Mouse (Mus musculus): ENCODE measurements around the gene Klhl33. TPM values are rescaled to one million over a fixed set of nuclear protein-coding genes. Genes with fewer than 3 reads are reported as not detected.
"Not testable (repeated sequence)": the region's sequence is repeated elsewhere in the genome, so short reads cannot be mapped to it uniquely, and the experiment has no call there.

The Klhl33 gene
- polyA plus RNA-seq, 1 experiment from 2014 or later, result 0.08 TPM

GRCm38 (mm10) chr14:50911356-50911755 is 14.0 kb upstream of the Klhl33 start:
- 50% methylated on average over 3 of the region's 3 CpGs for WGBS (ENCODE audit: insufficient replicate concordance)
- H3K4me3 ChIP-seq (ENCODE audit: low read depth, low read length), result no peak overlapping the region
- H3K27me3 ChIP-seq (ENCODE audit: control insufficient read depth, insufficient read depth, low read depth, low read length), result no peaks in the 10 kb centered on the region
- no peaks in the 10 kb centered on the region for H3K9me3 ChIP-seq (replicated peaks; ENCODE audit: control insufficient read depth, low read length)
- H3K36me3 ChIP-seq (ENCODE audit: control insufficient read depth, insufficient read depth), result no peaks in the 10 kb centered on the region; the same call in 1 of the 2 replicates
- no peaks in the 10 kb centered on the region for H3K4me1 ChIP-seq (ENCODE audit: control insufficient read depth, low read depth, low read length)
- no peak overlapping the region for H3K4me2 ChIP-seq (ENCODE audit: low read depth, low read length)
- H3K9ac ChIP-seq (ENCODE audit: low read depth, low read length), result no peak overlapping the region
- ATAC-seq (ENCODE audit: low read depth), result no peak
- H3K27ac ChIP-seq (ENCODE audit: low read length), result no peak overlapping the region

DNA sequence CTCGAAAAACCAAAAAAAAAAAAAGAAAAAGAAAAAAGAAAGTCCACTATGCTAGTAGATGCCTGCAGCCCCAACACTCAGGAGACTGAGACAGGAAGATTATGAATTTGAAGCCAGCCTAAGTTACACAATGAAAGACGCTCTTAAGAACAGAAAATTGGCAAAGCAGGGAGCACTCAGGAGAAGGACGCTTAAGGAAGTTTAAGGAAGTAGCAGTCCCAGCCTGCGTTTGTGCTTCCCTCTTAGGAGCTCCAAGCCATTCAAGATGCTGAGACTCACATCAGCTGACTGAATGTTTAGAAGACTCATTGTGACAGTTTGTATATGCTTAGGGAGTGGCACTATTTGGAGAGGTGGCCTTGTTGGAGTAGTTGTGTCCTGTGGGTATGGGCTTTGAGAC is 10.8 kb upstream of the Klhl33 start:
- Histone ChIP-seq H3K36me3 (ENCODE audit: control insufficient read depth, insufficient read depth) (no peaks in the 10 kb centered on the region), H3K4me3 (ENCODE audit: low read depth, low read length) (no peak overlapping the region), H3K27me3 (ENCODE audit: control insufficient read depth, insufficient read depth, low read depth, low read length) (no peaks in the 10 kb centered on the region), H3K4me1 (ENCODE audit: control insufficient read depth, low read depth, low read length) (peaks cover 4% of the 10 kb centered on the region; the same call in 1 of the 2 replicates), H3K27ac (ENCODE audit: low read length) (no peak overlapping the region), H3K4me2 (ENCODE audit: low read depth, low read length) (no peak overlapping the region), H3K9me3 (replicated peaks; ENCODE audit: control insufficient read depth, low read length) (no peaks in the 10 kb centered on the region), H3K9ac (ENCODE audit: low read depth, low read length) (no peak overlapping the region)
- ATAC-seq (ENCODE audit: low read depth), result no peak
- 49% methylated on average over 4 of the region's 4 CpGs for WGBS (ENCODE audit: insufficient replicate concordance)

- not testable (repeated sequence) for H3K27me3 ChIP-seq (ENCODE audit: control insufficient read depth, insufficient read depth, low read depth, low read length); H3K36me3 ChIP-seq (ENCODE audit: control insufficient read depth, insufficient read depth); H3K4me2 ChIP-seq (ENCODE audit: low read depth, low read length); H3K4me3 ChIP-seq (ENCODE audit: low read depth, low read length); H3K9me3 ChIP-seq (replicated peaks; ENCODE audit: control insufficient read depth, low read length); H3K4me1 ChIP-seq (ENCODE audit: control insufficient read depth, low read depth, low read length); H3K9ac ChIP-seq (ENCODE audit: low read depth, low read length); H3K27ac ChIP-seq (ENCODE audit: low read length); ATAC-seq (ENCODE audit: low read depth)
Measured at GRCm38 (mm10) chr14:50905327-50905726, 8.0 kb upstream of the Klhl33 start.

- Histone ChIP-seq H3K4me1 (ENCODE audit: control insufficient read depth, low read depth, low read length) (peaks cover 4% of the 10 kb centered on the region; the same call in 1 of the 2 replicates), H3K9me3 (replicated peaks; ENCODE audit: control insufficient read depth, low read length) (no peaks in the 10 kb centered on the region), H3K27ac (ENCODE audit: low read length) (no peak overlapping the region), H3K27me3 (ENCODE audit: control insufficient read depth, insufficient read depth, low read depth, low read length) (no peaks in the 10 kb centered on the region), H3K9ac (ENCODE audit: low read depth, low read length) (no peak overlapping the region), H3K4me3 (ENCODE audit: low read depth, low read length) (no peak overlapping the region), H3K36me3 (ENCODE audit: control insufficient read depth, insufficient read depth) (no peaks in the 10 kb centered on the region), H3K4me2 (ENCODE audit: low read depth, low read length) (no peak overlapping the region)
- WGBS (ENCODE audit: insufficient replicate concordance), result 72% methylated on average over 4 of the region's 4 CpGs
- no peak for ATAC-seq (ENCODE audit: low read depth)
Measured at GRCm38 (mm10) chr14:50904828-50905129, 7.5 kb upstream of the Klhl33 start.

DNA sequence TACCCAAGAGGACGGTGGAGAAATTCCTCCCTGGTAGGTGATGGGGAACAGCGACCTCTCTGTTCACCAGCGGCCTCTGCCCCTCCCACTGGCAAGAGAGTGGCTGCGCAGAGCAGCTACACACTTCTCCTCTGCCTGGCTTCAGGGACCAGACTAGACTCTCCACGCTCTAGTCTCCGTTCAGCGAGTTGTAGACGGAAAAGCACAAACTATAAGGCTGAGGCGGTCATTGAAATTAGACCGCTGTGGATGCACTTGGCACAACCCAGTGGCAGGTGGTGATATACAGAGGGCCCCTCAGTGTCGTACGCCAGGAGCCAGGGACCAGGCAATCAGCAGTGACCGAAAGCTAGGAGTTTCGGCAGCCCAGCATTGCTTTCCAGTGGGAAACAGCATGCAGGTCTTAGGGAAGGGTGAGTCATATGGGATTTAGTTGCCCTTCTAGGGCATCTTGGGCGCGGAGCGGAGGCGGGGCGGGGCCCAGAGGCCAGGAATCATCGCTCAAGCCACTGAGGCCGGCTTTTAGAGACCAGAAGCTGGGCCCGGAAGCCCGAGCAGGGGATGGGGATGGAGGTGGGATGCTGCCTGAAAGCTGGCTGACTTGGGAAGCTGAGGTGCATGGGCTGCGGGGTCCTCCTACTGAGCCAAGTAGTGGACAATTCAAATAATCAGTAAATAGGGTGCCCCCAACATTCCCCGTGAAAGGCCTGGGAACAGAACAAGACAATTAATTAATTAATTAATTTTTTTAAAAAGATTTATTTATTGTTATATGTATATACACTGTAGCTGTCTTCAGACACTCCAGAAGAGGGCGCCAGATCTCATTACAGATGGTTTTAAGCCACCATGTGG is 6.9 kb upstream of the Klhl33 start:
- 7% methylated on average over 26 of the region's 26 CpGs for WGBS (ENCODE audit: insufficient replicate concordance)
- Histone ChIP-seq H3K9me3 (replicated peaks; ENCODE audit: control insufficient read depth, low read length) (no peaks in the 10 kb centered on the region), H3K4me2 (ENCODE audit: low read depth, low read length) (peak overlapping the region; percentile 62), H3K36me3 (ENCODE audit: control insufficient read depth, insufficient read depth) (no peaks in the 10 kb centered on the region), H3K27me3 (ENCODE audit: control insufficient read depth, insufficient read depth, low read depth, low read length) (no peaks in the 10 kb centered on the region), H3K27ac (ENCODE audit: low read length) (no peak overlapping the region), H3K4me3 (ENCODE audit: low read depth, low read length) (peak overlapping the region; percentile 46), H3K4me1 (ENCODE audit: control insufficient read depth, low read depth, low read length) (peaks cover 4% of the 10 kb centered on the region; the same call in 1 of the 2 replicates), H3K9ac (ENCODE audit: low read depth, low read length) (peak overlapping the region; percentile 29; the same call in 1 of the 2 replicates)
- peak; percentile 79 for ATAC-seq (ENCODE audit: low read depth)

DNA sequence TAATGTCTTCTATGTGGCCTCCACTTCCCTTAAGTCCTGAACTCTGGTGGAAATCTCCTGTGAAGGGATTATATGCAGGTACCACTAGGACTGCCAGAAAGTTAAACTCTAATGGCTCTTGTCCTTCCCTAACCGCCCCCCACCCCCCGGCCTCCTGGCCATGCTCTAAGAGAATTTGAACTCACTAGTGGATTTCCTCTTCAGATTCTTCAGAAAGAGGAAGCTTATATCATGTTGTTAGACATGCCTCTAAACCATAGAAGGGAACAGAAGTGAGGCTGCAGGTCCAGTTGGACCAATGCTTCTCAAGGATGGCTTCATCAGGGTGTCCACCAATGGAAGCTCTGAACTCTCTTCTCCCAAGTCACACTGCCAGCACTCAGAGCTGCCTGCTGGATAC is 685 bp upstream of the Klhl33 start:
- WGBS (ENCODE audit: insufficient replicate concordance), result 35% methylated on average over 2 of the region's 2 CpGs

DNA sequence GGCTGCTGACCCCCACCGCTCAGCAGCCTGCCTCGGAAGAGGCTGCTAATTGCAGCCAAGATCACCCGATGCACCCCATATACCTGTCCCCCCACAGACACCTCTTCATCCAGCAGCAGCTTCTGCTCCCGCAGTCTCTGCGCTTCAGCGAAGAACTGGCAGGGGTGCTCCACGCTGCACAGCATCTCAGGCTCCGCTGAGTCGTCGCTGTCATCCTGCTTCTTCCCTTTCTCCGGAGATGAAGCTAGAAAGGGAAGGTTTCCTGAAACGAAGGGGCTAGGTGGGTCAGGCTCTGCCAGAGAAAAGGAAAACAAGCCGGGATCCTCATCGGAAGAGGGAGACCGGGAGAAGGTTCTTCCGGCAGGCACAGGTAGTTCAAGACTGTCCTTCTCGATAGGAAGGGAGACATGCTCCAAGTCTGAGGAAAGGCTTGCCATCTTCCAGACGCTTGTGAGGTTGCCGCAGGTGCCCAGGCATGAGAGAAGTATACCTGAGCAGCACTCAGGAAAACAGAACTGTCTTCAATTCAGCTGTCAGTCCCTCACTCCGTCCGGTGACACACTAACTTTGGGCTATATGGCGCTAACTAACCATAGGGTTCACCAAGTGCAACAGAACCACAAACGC is 447 bp downstream of the Klhl33 start:
- ATAC-seq (ENCODE audit: low read depth), result no peak
- H3K4me3 ChIP-seq (ENCODE audit: low read depth, low read length), result peak overlapping the region; percentile 28
- 23% methylated on average over 23 of the region's 23 CpGs for WGBS (ENCODE audit: insufficient replicate concordance)
- peaks cover 3% of the 10 kb centered on the region for H3K4me1 ChIP-seq (ENCODE audit: control insufficient read depth, low read depth, low read length)
- peaks cover 5% of the 10 kb centered on the region; the same call in 1 of the 2 replicates for H3K27me3 ChIP-seq (ENCODE audit: control insufficient read depth, insufficient read depth, low read depth, low read length)
- peak overlapping the region; percentile 50 for H3K4me2 ChIP-seq (ENCODE audit: low read depth, low read length)
- H3K27ac ChIP-seq (ENCODE audit: low read length), result peak overlapping the region; percentile 41; the same call in 1 of the 2 replicates
- peak overlapping the region; percentile 6 for H3K9ac ChIP-seq (ENCODE audit: low read depth, low read length)
- no peaks in the 10 kb centered on the region for H3K36me3 ChIP-seq (ENCODE audit: control insufficient read depth, insufficient read depth)
- H3K9me3 ChIP-seq (replicated peaks; ENCODE audit: control insufficient read depth, low read length), result no peaks in the 10 kb centered on the region

More for the DNA sequence above, 685 bp upstream of the Klhl33 start:
- not testable (repeated sequence) for ATAC-seq (ENCODE audit: low read depth); H3K4me3 ChIP-seq (ENCODE audit: low read depth, low read length); H3K27ac ChIP-seq (ENCODE audit: low read length); H3K27me3 ChIP-seq (ENCODE audit: control insufficient read depth, insufficient read depth, low read depth, low read length); H3K9me3 ChIP-seq (replicated peaks; ENCODE audit: control insufficient read depth, low read length); H3K4me2 ChIP-seq (ENCODE audit: low read depth, low read length); H3K4me1 ChIP-seq (ENCODE audit: control insufficient read depth, low read depth, low read length); H3K9ac ChIP-seq (ENCODE audit: low read depth, low read length); H3K36me3 ChIP-seq (ENCODE audit: control insufficient read depth, insufficient read depth)

GRCm38 (mm10) chr14:50895985-50896746 is 1.1 kb downstream of the Klhl33 start:
- H3K4me1 ChIP-seq (ENCODE audit: control insufficient read depth, low read depth, low read length), result peaks cover 3% of the 10 kb centered on the region
- H3K9ac ChIP-seq (ENCODE audit: low read depth, low read length), result peak overlapping the region; percentile 6
- H3K4me3 ChIP-seq (ENCODE audit: low read depth, low read length), result peak overlapping the region; percentile 28
- H3K27ac ChIP-seq (ENCODE audit: low read length), result peak overlapping the region; percentile 41; the same call in 1 of the 2 replicates
- 20% methylated on average over 19 of the region's 19 CpGs for WGBS (ENCODE audit: insufficient replicate concordance)
- H3K27me3 ChIP-seq (ENCODE audit: control insufficient read depth, insufficient read depth, low read depth, low read length), result peaks cover 5% of the 10 kb centered on the region; the same call in 1 of the 2 replicates
- H3K9me3 ChIP-seq (replicated peaks; ENCODE audit: control insufficient read depth, low read length), result no peaks in the 10 kb centered on the region
- H3K4me2 ChIP-seq (ENCODE audit: low read depth, low read length), result peak overlapping the region; percentile 50
- peak; percentile 82 for ATAC-seq (ENCODE audit: low read depth)
- no peaks in the 10 kb centered on the region for H3K36me3 ChIP-seq (ENCODE audit: control insufficient read depth, insufficient read depth)
